Mouse (Mus musculus) left cerebral cortex, adult 8-10 months (tissue): Measurements from ENCODE around the gene Ess2. TPM values are rescaled to one million over a fixed set of nuclear protein-coding genes. Genes with fewer than 3 reads are reported as not detected.

Experiments used
- DNase-seq, 2 experiments: peaks; one replicate each; pipeline ENCODE4 v3.0.0; 2022; ENCODE audit warnings: low spot score in 2 of 2
- total RNA-seq, 4 experiments: library from RNA; stranded (reverse); gene quantifications; 2 replicates each; pipeline ENCODE4 v1.2.4; 2022

Ess2 gene
- total RNA-seq, 4 experiments from 2014 or later = 27.0 to 34.5 (median 32.0) TPM

- no peak for DNase-seq
Measured at GRCm38 (mm10) chr16:17857157-17857556, 54.0 kb downstream of the Ess2 start.

- no peak for DNase-seq
Measured at GRCm38 (mm10) chr16:17853263-17853662, 57.9 kb downstream of the Ess2 start.

GRCm38 (mm10) chr16:17851860-17852259 lies 59.3 kb downstream of the Ess2 start:
- no peak for DNase-seq

GRCm38 (mm10) chr16:17851331-17851730 lies 59.8 kb downstream of the Ess2 start:
- no peak for DNase-seq

Other genes with a start within 250 kb of the Ess2 start
- gene Med15, start 178.5 kb downstream of the Ess2 start, total RNA-seq = 10 to 100 TPM; 66.4 to 74.0 (median 69.3) TPM
- gene Klhl22, start 151.7 kb downstream of the Ess2 start, total RNA-seq = 100 to 1,000 TPM in 1 of 4 experiments, 10 to 100 TPM in 3; 82.2 to 105 (median 95.4) TPM
- 1 to 10 TPM; 4.1 to 4.3 (median 4.1) TPM for gene Scarf2, start 114.1 kb downstream of the Ess2 start, total RNA-seq
- 1 to 10 TPM; 2.7 to 5.1 (median 3.8) TPM for gene B830017H08Rik, start 78.2 kb downstream of the Ess2 start, total RNA-seq
- gene Car15, start 73.0 kb downstream of the Ess2 start, total RNA-seq = 10 to 100 TPM in 1 of 4 experiments, 1 to 10 TPM in 3; 6.5 to 13.3 (median 7.8) TPM
- 1 to 10 TPM; 1.1 to 1.3 (median 1.1) TPM for gene Gm20518, start 19.7 kb downstream of the Ess2 start, total RNA-seq
- not detected for gene Tssk1, start 17.1 kb downstream of the Ess2 start, total RNA-seq
- 100 to 1,000 TPM in 2 of 4 experiments, 10 to 100 TPM in 2; 97.2 to 104 (median 101) TPM for gene Dgcr2, start 12.8 kb downstream of the Ess2 start, total RNA-seq
- gene Tssk2, start 12.7 kb downstream of the Ess2 start, total RNA-seq = not detected
- gene Gsc2, start 3.7 kb upstream of the Ess2 start, total RNA-seq = under 1 TPM in 1 of 4 experiments, not detected in 3; 0.52 TPM
- 10 to 100 TPM; 37.6 to 52.4 (median 45.9) TPM for gene Slc25a1, start 16.9 kb upstream of the Ess2 start, total RNA-seq
- under 1 TPM in 1 of 4 experiments, not detected in 3; 0.59 TPM for gene Vpreb2, start 69.1 kb upstream of the Ess2 start, total RNA-seq
- 10 to 100 TPM; 69.8 to 89.4 (median 80.6) TPM for gene Dgcr6, start 141.5 kb upstream of the Ess2 start, total RNA-seq
- 10 to 100 TPM; 27.2 to 45.1 (median 31.8) TPM for gene Prodh, start 178.9 kb upstream of the Ess2 start, total RNA-seq
- gene Rtn4r, start 216.3 kb upstream of the Ess2 start, total RNA-seq = 100 to 1,000 TPM; 100 to 120 (median 105) TPM